Mouse (Mus musculus): ENCODE data around the gene Sh3bp5l.

DNA sequence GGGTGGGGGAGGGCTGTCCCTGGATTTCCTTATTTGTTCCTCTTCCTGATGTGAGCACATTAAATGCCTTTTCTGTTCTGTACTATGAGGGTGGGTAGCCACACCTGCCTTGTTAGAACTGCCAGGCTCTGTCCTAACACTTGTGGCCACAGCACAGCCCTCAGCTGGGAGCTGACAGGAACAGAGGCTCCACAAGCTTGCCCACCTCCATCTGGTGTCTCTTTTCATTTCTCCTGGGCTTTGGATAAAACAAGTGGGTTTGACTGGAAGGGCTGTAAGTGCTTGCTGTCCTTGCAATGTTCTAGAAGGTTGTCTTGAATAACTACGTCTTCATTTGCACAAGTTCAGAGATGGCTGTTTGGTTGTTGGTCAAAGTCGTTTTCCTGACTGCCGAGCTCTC is 24.4 kb downstream of the Sh3bp5l start:
- no peak for TF ChIP-seq CTCF (IDR thresholded peaks at IDR 0.05; ENCODE audit: control insufficient read depth, insufficient read depth, insufficient replicate concordance, low read depth, low read length)
- no peak for TF ChIP-seq POLR2A (IDR thresholded peaks at IDR 0.05; ENCODE audit: control insufficient read depth, low read depth, low read length)
